Mouse (Mus musculus): ENCODE data around the gene Saxo2. TPM values are rescaled to one million over a fixed set of nuclear protein-coding genes. Genes with fewer than 3 reads are reported as not detected.

Saxo2 gene
- 6.8 TPM for polyA plus RNA-seq (2014; fragmentation: Illumina TruSeq; extraction: RNeasy Lipid Tissue Mini Kit (QIAGEN cat#74804); ENCODE audit: insufficient read depth, low read depth, low replicate concordance)

GRCm38 (mm10) chr7:82648353-82649080 is at the start of gene Saxo2, which contains the start of gene Efl1:
Gene Saxo2, minus strand, starts transcription at chr7:82648528.
Gene Efl1, plus strand, starts transcription at chr7:82648614.

Other genes with a start within 250 kb of the Saxo2 start
- 6.0 TPM for gene Efl1, start 86 bp upstream of the Saxo2 start, polyA plus RNA-seq (2014; fragmentation: Illumina TruSeq; extraction: RNeasy Lipid Tissue Mini Kit (QIAGEN cat#74804); ENCODE audit: insufficient read depth, low read depth, low replicate concordance)
- gene Mex3b, start 218.8 kb upstream of the Saxo2 start, polyA plus RNA-seq (2014; fragmentation: Illumina TruSeq; extraction: RNeasy Lipid Tissue Mini Kit (QIAGEN cat#74804); ENCODE audit: insufficient read depth, low read depth, low replicate concordance): 1.8 TPM